Mouse (Mus musculus): ENCODE data around the gene Anapc15-ps. TPM values are rescaled to one million over a fixed set of nuclear protein-coding genes. Genes with fewer than 3 reads are reported as not detected.

Anapc15-ps gene
- polyA plus RNA-seq (2012; ENCODE audit: insufficient read depth, insufficient read length, low replicate concordance, missing spikeins) = not detected in 2 replicates

DNA sequence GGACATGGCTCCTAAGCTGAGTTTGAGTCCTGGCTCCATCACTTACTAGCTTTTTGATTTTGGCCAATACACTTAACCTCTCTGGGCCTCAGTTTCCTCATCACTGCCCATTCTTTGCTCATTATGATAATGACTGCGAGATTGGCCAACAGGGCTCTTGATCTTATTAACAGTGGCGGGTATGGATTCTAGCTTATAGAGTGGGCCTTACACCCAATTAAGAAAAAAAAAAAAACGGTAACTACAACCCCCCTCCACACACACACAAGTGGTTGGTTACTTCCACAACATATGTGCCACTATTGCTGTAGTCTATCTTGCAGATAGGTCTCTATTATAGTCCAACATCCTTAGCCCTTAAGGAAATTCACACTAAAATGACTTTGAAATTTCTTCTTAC lies at the start of gene Anapc15-ps:
Anapc15-ps (minus strand) TSS at position 101 of the 400 bp plus-strand sequence.
- no peak within 1 kb of the TSS for H3K4me3 ChIP-seq (ENCODE audit: insufficient read depth, low read depth, low read length)
- H3K4me1 ChIP-seq (ENCODE audit: control insufficient read depth, insufficient read depth, low read length) = no peaks in the 10 kb centered on the region
- 100% methylated on average over 3 of the region's 3 CpGs for WGBS
- no peak for TF ChIP-seq CTCF (IDR thresholded peaks at IDR 0.05; ENCODE audit: insufficient read depth, low read depth, low read length)
- no peak for TF ChIP-seq POLR2A (IDR thresholded peaks at IDR 0.05; ENCODE audit: insufficient read depth, low read depth, low read length)
- no peak within 1 kb of the TSS for H3K27ac ChIP-seq (ENCODE audit: insufficient read depth, low read depth, low read length)

- no peak for TF ChIP-seq POLR2A (IDR thresholded peaks at IDR 0.05; ENCODE audit: insufficient read depth, low read depth, low read length)
- TF ChIP-seq CTCF (IDR thresholded peaks at IDR 0.05; ENCODE audit: insufficient read depth, low read depth, low read length) = no peak
- WGBS = 93% methylated on average over 10 of the region's 10 CpGs
- no peak overlapping the region for H3K4me3 ChIP-seq (ENCODE audit: insufficient read depth, low read depth, low read length)
- peaks cover 3% of the 10 kb centered on the region; the same call in 1 of the 2 replicates for H3K4me1 ChIP-seq (ENCODE audit: control insufficient read depth, insufficient read depth, low read length)
- H3K27ac ChIP-seq (ENCODE audit: insufficient read depth, low read depth, low read length) = no peak overlapping the region
Measured at GRCm38 (mm10) chr10:95722203-95722611, 49.0 kb upstream of the Anapc15-ps start.

GRCm38 (mm10) chr10:95720181-95720798 lies 47.0 kb upstream of the Anapc15-ps start:
- no peak for TF ChIP-seq CTCF (IDR thresholded peaks at IDR 0.05; ENCODE audit: insufficient read depth, low read depth, low read length)
- no peak for TF ChIP-seq POLR2A (IDR thresholded peaks at IDR 0.05; ENCODE audit: insufficient read depth, low read depth, low read length)
- Histone ChIP-seq H3K4me3 (ENCODE audit: insufficient read depth, low read depth, low read length) (no peak overlapping the region), H3K27ac (ENCODE audit: insufficient read depth, low read depth, low read length) (no peak overlapping the region), H3K4me1 (ENCODE audit: control insufficient read depth, insufficient read depth, low read length) (peaks cover 3% of the 10 kb centered on the region)
- WGBS = 84% methylated on average over 12 of the region's 12 CpGs

DNA sequence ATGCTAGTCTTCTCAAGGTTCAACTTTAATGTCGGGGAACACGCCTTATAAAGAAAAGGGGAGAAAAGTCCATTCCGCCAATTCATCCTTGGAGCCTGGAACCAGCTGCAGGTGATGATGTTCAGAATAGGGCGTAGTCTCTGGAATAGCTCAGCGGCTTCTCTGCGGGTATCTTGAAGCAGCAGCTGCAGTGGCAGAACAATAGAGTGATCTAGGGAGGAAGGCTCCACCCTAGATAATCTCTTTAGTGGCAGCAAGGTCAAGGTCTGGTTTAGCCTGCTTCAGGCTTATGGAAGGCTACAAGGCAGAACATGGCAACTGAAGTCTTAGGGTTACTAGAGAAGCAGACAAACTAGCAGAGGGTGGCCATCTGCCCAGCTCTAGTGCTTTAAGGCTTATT lies 46.2 kb upstream of the Anapc15-ps start:
- H3K27ac ChIP-seq (ENCODE audit: insufficient read depth, low read depth, low read length) = no peak overlapping the region
- peaks cover 2% of the 10 kb centered on the region; the same call in 1 of the 2 replicates for H3K4me1 ChIP-seq (ENCODE audit: control insufficient read depth, insufficient read depth, low read length)
- WGBS = 94% methylated on average over 6 of the region's 6 CpGs
- H3K4me3 ChIP-seq (ENCODE audit: insufficient read depth, low read depth, low read length) = no peak overlapping the region
- TF ChIP-seq POLR2A (IDR thresholded peaks at IDR 0.05; ENCODE audit: insufficient read depth, low read depth, low read length) (no peak), CTCF (IDR thresholded peaks at IDR 0.05; ENCODE audit: insufficient read depth, low read depth, low read length) (no peak)

DNA sequence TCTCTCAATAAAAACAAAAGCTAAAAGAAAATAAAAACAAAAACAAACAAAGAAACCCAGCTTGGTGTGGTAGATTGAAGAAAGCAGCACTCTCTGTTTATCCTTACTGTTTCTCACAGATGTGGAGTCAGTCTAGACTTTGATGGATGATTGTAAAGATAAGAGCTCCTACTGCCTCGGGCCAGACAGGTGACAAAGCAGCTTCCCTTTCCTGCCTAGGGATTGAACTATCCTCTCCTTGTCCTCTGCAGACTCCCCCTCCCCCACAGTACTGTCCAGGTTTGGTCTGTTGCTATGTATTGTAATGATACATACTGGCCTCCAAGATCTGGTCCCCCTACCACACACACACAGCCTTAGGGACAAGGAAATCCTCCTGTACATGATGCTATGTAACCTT lies 45.5 kb upstream of the Anapc15-ps start:
- TF ChIP-seq CTCF (IDR thresholded peaks at IDR 0.05; ENCODE audit: insufficient read depth, low read depth, low read length) = no peak
- no peak for TF ChIP-seq POLR2A (IDR thresholded peaks at IDR 0.05; ENCODE audit: insufficient read depth, low read depth, low read length)
- WGBS = 100% methylated on average over 1 of the region's 1 CpGs
- Histone ChIP-seq H3K4me3 (ENCODE audit: insufficient read depth, low read depth, low read length) (no peak overlapping the region), H3K27ac (ENCODE audit: insufficient read depth, low read depth, low read length) (no peak overlapping the region), H3K4me1 (ENCODE audit: control insufficient read depth, insufficient read depth, low read length) (peaks cover 2% of the 10 kb centered on the region; the same call in 1 of the 2 replicates)

DNA sequence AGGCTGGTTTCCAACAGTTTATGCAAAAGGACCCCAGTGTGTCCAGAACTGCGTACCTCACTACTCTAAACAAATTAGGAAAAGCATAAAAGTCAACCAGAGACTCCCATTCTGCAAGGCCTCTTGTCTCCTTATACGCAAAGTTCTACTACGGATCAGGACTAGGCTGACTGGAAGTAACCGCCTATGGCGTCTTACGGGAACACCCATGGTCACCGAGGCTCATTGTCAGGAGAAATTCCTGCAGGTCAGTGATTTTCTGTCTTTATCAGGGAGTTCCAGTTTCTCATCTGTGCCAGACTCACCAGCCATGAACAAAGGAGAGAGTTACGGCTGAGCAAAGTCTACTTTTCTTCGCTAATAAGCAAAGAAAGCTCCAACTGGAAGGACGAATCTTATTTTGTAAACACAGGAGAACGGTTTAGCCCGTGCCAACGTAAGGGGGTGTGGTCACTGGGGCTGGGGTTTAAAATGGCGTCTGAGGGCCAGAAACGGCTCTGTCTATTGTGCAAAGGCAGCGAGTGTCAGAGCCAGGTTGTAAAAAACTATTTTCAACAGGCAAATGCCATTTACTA lies 43.9 kb upstream of the Anapc15-ps start:
- Histone ChIP-seq H3K4me3 (ENCODE audit: insufficient read depth, low read depth, low read length) (no peak overlapping the region), H3K4me1 (ENCODE audit: control insufficient read depth, insufficient read depth, low read length) (peaks cover 2% of the 10 kb centered on the region; the same call in 1 of the 2 replicates), H3K27ac (ENCODE audit: insufficient read depth, low read depth, low read length) (no peak overlapping the region)
- TF ChIP-seq POLR2A (IDR thresholded peaks at IDR 0.05; ENCODE audit: insufficient read depth, low read depth, low read length) (no peak), CTCF (IDR thresholded peaks at IDR 0.05; ENCODE audit: insufficient read depth, low read depth, low read length) (no peak)
- 83% methylated on average over 16 of the region's 16 CpGs for WGBS

- no peak overlapping the region for H3K27ac ChIP-seq (ENCODE audit: insufficient read depth, low read depth, low read length)
- H3K4me3 ChIP-seq (ENCODE audit: insufficient read depth, low read depth, low read length) = no peak overlapping the region
- WGBS = 59% methylated on average over 6 of the region's 6 CpGs
- TF ChIP-seq POLR2A (IDR thresholded peaks at IDR 0.05; ENCODE audit: insufficient read depth, low read depth, low read length) = no peak
- TF ChIP-seq CTCF (IDR thresholded peaks at IDR 0.05; ENCODE audit: insufficient read depth, low read depth, low read length) = no peak
- H3K4me1 ChIP-seq (ENCODE audit: control insufficient read depth, insufficient read depth, low read length) = peaks cover 2% of the 10 kb centered on the region; the same call in 1 of the 2 replicates
Measured at GRCm38 (mm10) chr10:95715687-95716086, 42.4 kb upstream of the Anapc15-ps start.

GRCm38 (mm10) chr10:95712221-95712620 lies 39.0 kb upstream of the Anapc15-ps start:
- TF ChIP-seq POLR2A (IDR thresholded peaks at IDR 0.05; ENCODE audit: insufficient read depth, low read depth, low read length) = no peak
- no peak for TF ChIP-seq CTCF (IDR thresholded peaks at IDR 0.05; ENCODE audit: insufficient read depth, low read depth, low read length)
- WGBS = 87% methylated on average over 6 of the region's 6 CpGs
- Histone ChIP-seq H3K4me1 (ENCODE audit: control insufficient read depth, insufficient read depth, low read length) (peaks cover 10% of the 10 kb centered on the region), H3K27ac (ENCODE audit: insufficient read depth, low read depth, low read length) (no peak overlapping the region), H3K4me3 (ENCODE audit: insufficient read depth, low read depth, low read length) (no peak overlapping the region)

DNA sequence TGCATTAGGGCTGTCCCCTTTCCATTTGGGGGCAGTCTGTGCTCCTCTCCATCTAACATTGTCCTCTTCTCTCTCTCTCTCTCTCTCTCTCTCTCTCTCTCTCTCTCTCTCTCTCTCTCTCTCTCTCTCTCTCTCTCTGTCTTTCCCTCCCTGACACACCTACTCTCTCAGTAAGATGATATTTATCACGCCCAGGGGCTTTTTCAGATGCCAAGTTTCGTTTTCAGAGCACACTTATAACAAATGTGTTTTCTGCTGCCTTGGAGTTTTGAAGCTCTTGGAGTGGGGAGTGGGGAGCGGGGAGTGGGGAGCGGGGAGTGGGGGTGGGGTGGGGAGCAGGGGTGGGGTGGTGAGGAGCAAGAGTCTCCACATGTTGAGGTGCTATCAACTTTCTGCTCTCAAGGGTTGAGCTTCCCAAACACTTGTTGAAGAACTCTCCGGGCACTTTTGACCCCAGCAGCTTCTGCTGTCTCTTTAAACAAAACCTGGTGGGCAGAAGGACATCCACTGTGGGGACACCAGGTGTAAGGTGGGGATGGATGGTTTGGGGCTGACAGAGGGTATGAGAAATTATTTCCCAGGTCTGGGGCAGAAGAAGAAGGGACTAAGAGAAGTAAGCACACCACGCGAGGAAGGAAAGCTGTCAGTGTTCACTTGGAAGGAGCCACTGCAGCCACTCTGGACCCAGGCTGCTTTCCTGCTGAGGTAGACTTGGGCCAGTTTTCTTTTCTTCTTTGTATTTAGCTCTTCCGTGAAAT lies 36.8 kb upstream of the Anapc15-ps start:
- TF ChIP-seq CTCF (IDR thresholded peaks at IDR 0.05; ENCODE audit: insufficient read depth, low read depth, low read length) (no peak), POLR2A (IDR thresholded peaks at IDR 0.05; ENCODE audit: insufficient read depth, low read depth, low read length) (no peak)
- 0 out of 2 replicates have a peak overlapping the region, but pooled peaks have one; percentile 44 for H3K27ac ChIP-seq (ENCODE audit: insufficient read depth, low read depth, low read length)
- 56% methylated on average over 8 of the region's 8 CpGs for WGBS
- H3K4me3 ChIP-seq (ENCODE audit: insufficient read depth, low read depth, low read length) = no peak overlapping the region
- H3K4me1 ChIP-seq (ENCODE audit: control insufficient read depth, insufficient read depth, low read length) = peaks cover 7% of the 10 kb centered on the region
